In genomic region chr10:77288639-77289195, GRCm38 (mm10) we compare ENCODE assay signal across 17 mouse cellular contexts. TPM values are rescaled to one million over a fixed set of nuclear protein-coding genes. Genes with fewer than 3 reads are reported as not detected.
A peak's percentile ranks its signal among the peaks of the same experiment; 100 is the strongest.
DNase-seq lines count a peak whose midpoint lies in the region; ATAC-seq and TF ChIP-seq lines count a peak whose summit lies in the region.
"Had no signal": no experiment of that assay in that cellular context is flagged by ENCODE, and none has a peak within 500 bp of the region (broad histone marks: within the 10 kb centered on the region; RNA-seq: fewer than 3 reads in every experiment).

No protein-coding gene starts in this region.

- no peaks in the 10 kb centered on the region for H3K27me3 ChIP-seq in forebrain, embryonic 15.5 days
- H3K27me3 ChIP-seq in forebrain, embryonic 12.5 days, result no peaks in the 10 kb centered on the region
- H3K27me3 ChIP-seq in heart, embryonic 13.5 days (replicated peaks), result no peaks in the 10 kb centered on the region
- H3K27me3 ChIP-seq in midbrain, embryonic 14.5 days (ENCODE audit: control insufficient read depth, insufficient read depth, low read length), result no peaks in the 10 kb centered on the region
- no peaks in the 10 kb centered on the region for H3K27me3 ChIP-seq in midbrain, embryonic 13.5 days
- no peaks in the 10 kb centered on the region for H3K27me3 ChIP-seq in midbrain, postnatal 0 days (ENCODE audit: insufficient read depth, low read length)
- H3K27me3 ChIP-seq: embryonic facial prominence, embryonic 15.5 days; liver, embryonic 13.5 days had no signal

- H3K9ac ChIP-seq in forebrain, embryonic 15.5 days (replicated peaks), result no peak overlapping the region
- no peak overlapping the region for H3K9ac ChIP-seq in forebrain, embryonic 12.5 days
- H3K9ac ChIP-seq in heart, embryonic 13.5 days, result 0 out of 2 replicates have a peak overlapping the region, but pooled peaks have one; percentile 14
- no peak overlapping the region for H3K9ac ChIP-seq in midbrain, embryonic 14.5 days (replicated peaks; ENCODE audit: low read length)
- no peak overlapping the region for H3K9ac ChIP-seq in midbrain, embryonic 13.5 days (replicated peaks)
- H3K9ac ChIP-seq in midbrain, postnatal 0 days (replicated peaks; ENCODE audit: low read length, poor library complexity, severe bottlenecking), result no peak overlapping the region
- H3K9ac ChIP-seq: embryonic facial prominence, embryonic 15.5 days; liver, embryonic 13.5 days had no signal

- H3K36me3 ChIP-seq in forebrain, embryonic 15.5 days, result no peaks in the 10 kb centered on the region
- no peaks in the 10 kb centered on the region for H3K36me3 ChIP-seq in forebrain, embryonic 12.5 days (replicated peaks)
- peaks cover 9% of the 10 kb centered on the region for H3K36me3 ChIP-seq in heart, embryonic 13.5 days
- peaks cover 7% of the 10 kb centered on the region; the same call in 1 of the 2 replicates for H3K36me3 ChIP-seq in midbrain, embryonic 14.5 days (ENCODE audit: control insufficient read depth, insufficient read depth, low read length)
- peaks cover 4% of the 10 kb centered on the region; the same call in 1 of the 2 replicates for H3K36me3 ChIP-seq in midbrain, embryonic 13.5 days
- peaks cover 10% of the 10 kb centered on the region; the same call in 1 of the 2 replicates for H3K36me3 ChIP-seq in midbrain, postnatal 0 days (ENCODE audit: insufficient read depth, low read length)
- H3K36me3 ChIP-seq: embryonic facial prominence, embryonic 15.5 days; limb, embryonic 10.5 days; liver, embryonic 13.5 days had no signal

- DNase-seq in heart, postnatal 4 days, result no peak
- DNase-seq in midbrain, embryonic 14.5 days, result peak; percentile 10
- DNase-seq in midbrain, postnatal 0 days (ENCODE audit: low spot score), result no peak
- no peak for DNase-seq in frontal cortex, postnatal 14 days (ENCODE audit: low spot score in 2 of 2)
- DNase-seq: cerebellum, adult 11-12 months; cerebellum, postnatal 36 days; gastrocnemius, postnatal 25 days; layer of hippocampus, postnatal 36 days; liver, embryonic 13.5 days; right cerebral cortex, postnatal 14 days; thymus, postnatal 36 days had no signal

- WGBS in forebrain, embryonic 15.5 days, result 40% methylated on average over 5 of the region's 5 CpGs
- WGBS in forebrain, embryonic 12.5 days, result 71% methylated on average over 5 of the region's 5 CpGs
- WGBS in heart, embryonic 13.5 days, result 21% methylated on average over 5 of the region's 5 CpGs
- WGBS in midbrain, embryonic 14.5 days, result 66% methylated on average over 5 of the region's 5 CpGs
- 69% methylated on average over 5 of the region's 5 CpGs for WGBS in midbrain, embryonic 13.5 days
- 43% methylated on average over 5 of the region's 5 CpGs for WGBS in midbrain, postnatal 0 days

- peak overlapping the region; percentile 2; the same call in 1 of the 2 replicates for H3K27ac ChIP-seq in forebrain, embryonic 15.5 days (replicated peaks)
- H3K27ac ChIP-seq in forebrain, embryonic 12.5 days, result no peak overlapping the region
- H3K27ac ChIP-seq in heart, embryonic 13.5 days (replicated peaks), result peak overlapping the region; percentile 79
- H3K27ac ChIP-seq in midbrain, embryonic 14.5 days (replicated peaks; ENCODE audit: low read depth, low read length), result no peak overlapping the region
- H3K27ac ChIP-seq in midbrain, embryonic 13.5 days, result no peak overlapping the region
- H3K27ac ChIP-seq in midbrain, postnatal 0 days (ENCODE audit: low read depth, low read length), result peak overlapping the region; percentile 51; the same call in 1 of the 2 replicates
- H3K27ac ChIP-seq: embryonic facial prominence, embryonic 15.5 days; limb, embryonic 10.5 days; liver, embryonic 13.5 days had no signal

- ATAC-seq in forebrain, embryonic 15.5 days (replicated peaks), result no peak
- no peak for ATAC-seq in forebrain, embryonic 12.5 days (ENCODE audit: low FRiP score)
- no peak for ATAC-seq in heart, embryonic 13.5 days (ENCODE audit: extremely low read depth, insufficient number of reproducible peaks, low FRiP score, low TSS enrichment)
- ATAC-seq in midbrain, embryonic 14.5 days (ENCODE audit: low FRiP score, low TSS enrichment), result no peak
- no peak for ATAC-seq in midbrain, embryonic 13.5 days
- no peak for ATAC-seq in midbrain, postnatal 0 days (ENCODE audit: low FRiP score)

- no peak overlapping the region for H3K4me2 ChIP-seq in forebrain, embryonic 15.5 days (replicated peaks)
- H3K4me2 ChIP-seq in forebrain, embryonic 12.5 days, result no peak overlapping the region
- peak overlapping the region; percentile 46 for H3K4me2 ChIP-seq in heart, embryonic 13.5 days
- H3K4me2 ChIP-seq in midbrain, embryonic 14.5 days (ENCODE audit: low read length), result no peak overlapping the region
- no peak overlapping the region for H3K4me2 ChIP-seq in midbrain, embryonic 13.5 days (replicated peaks)
- H3K4me2 ChIP-seq in midbrain, postnatal 0 days (ENCODE audit: low read depth, low read length, poor library complexity, severe bottlenecking), result no peak overlapping the region
- H3K4me2 ChIP-seq: embryonic facial prominence, embryonic 15.5 days; liver, embryonic 13.5 days had no signal

- H3K9me3 ChIP-seq in forebrain, embryonic 15.5 days, result no peaks in the 10 kb centered on the region
- no peaks in the 10 kb centered on the region for H3K9me3 ChIP-seq in forebrain, embryonic 12.5 days
- no peaks in the 10 kb centered on the region for H3K9me3 ChIP-seq in heart, embryonic 13.5 days
- no peaks in the 10 kb centered on the region for H3K9me3 ChIP-seq in midbrain, embryonic 14.5 days (ENCODE audit: control insufficient read depth, low read length)
- H3K9me3 ChIP-seq in midbrain, embryonic 13.5 days, result no peaks in the 10 kb centered on the region
- no peaks in the 10 kb centered on the region for H3K9me3 ChIP-seq in midbrain, postnatal 0 days (ENCODE audit: low read length)
- H3K9me3 ChIP-seq: embryonic facial prominence, embryonic 15.5 days; limb, embryonic 10.5 days; liver, embryonic 13.5 days had no signal

- H3K4me1 ChIP-seq in forebrain, embryonic 15.5 days, result peaks cover 3% of the 10 kb centered on the region; the same call in 1 of the 2 replicates
- 0 out of 2 replicates have a peak, but pooled peaks cover 3% of the 10 kb centered on the region for H3K4me1 ChIP-seq in forebrain, embryonic 12.5 days
- peaks cover 53% of the 10 kb centered on the region for H3K4me1 ChIP-seq in heart, embryonic 13.5 days
- H3K4me1 ChIP-seq in midbrain, embryonic 14.5 days (ENCODE audit: control insufficient read depth, insufficient read depth, low read length), result no peaks in the 10 kb centered on the region
- no peaks in the 10 kb centered on the region for H3K4me1 ChIP-seq in midbrain, embryonic 13.5 days (replicated peaks)
- 0 out of 2 replicates have a peak, but pooled peaks cover 5% of the 10 kb centered on the region for H3K4me1 ChIP-seq in midbrain, postnatal 0 days (ENCODE audit: insufficient read depth, low read length)
- H3K4me1 ChIP-seq: liver, embryonic 13.5 days had no signal

- no peak for TF ChIP-seq CTCF in midbrain, postnatal 0 days (IDR thresholded peaks at IDR 0.05)

- no peak overlapping the region for H3K4me3 ChIP-seq in forebrain, embryonic 15.5 days
- no peak overlapping the region for H3K4me3 ChIP-seq in forebrain, embryonic 12.5 days (replicated peaks)
- H3K4me3 ChIP-seq in heart, embryonic 13.5 days, result no peak overlapping the region
- no peak overlapping the region for H3K4me3 ChIP-seq in midbrain, embryonic 14.5 days (replicated peaks; ENCODE audit: low read depth, low read length)
- no peak overlapping the region for H3K4me3 ChIP-seq in midbrain, embryonic 13.5 days (replicated peaks)
- no peak overlapping the region for H3K4me3 ChIP-seq in midbrain, postnatal 0 days (ENCODE audit: low read depth, low read length)
- H3K4me3 ChIP-seq: embryonic facial prominence, embryonic 15.5 days; limb, embryonic 10.5 days; liver, embryonic 13.5 days had no signal

RNA-seq across cellular contexts. Expression of gene Pofut2, which starts 29.7 kb away (rescaled TPM):
- 45.2 and 53.4 TPM in 2 replicates for polyA plus RNA-seq in forebrain, embryonic 15.5 days (2015; fragmentation: Nextera tagmentation; extraction: Ambion mirVana)
- 65.8 and 66.4 TPM in 2 replicates for polyA plus RNA-seq in forebrain, embryonic 12.5 days (2016; fragmentation: Nextera tagmentation; extraction: Ambion mirVana)
- 120 and 122 TPM in 2 replicates for polyA plus RNA-seq in heart, embryonic 13.5 days (2015; fragmentation: Nextera tagmentation; extraction: Ambion mirVana)
- total RNA-seq in heart, postnatal 4 days (2021), result 10 to 100 TPM; 69.1 to 71.0 TPM
- polyA plus RNA-seq in midbrain, embryonic 14.5 days (2014; fragmentation: Nextera tagmentation; extraction: Ambion mirVana), result 43.4 and 52.0 TPM in 2 replicates
- 57.0 and 57.7 TPM in 2 replicates for polyA plus RNA-seq in midbrain, embryonic 13.5 days (2015; fragmentation: Nextera tagmentation; extraction: Ambion mirVana)
- 34.8 and 49.9 TPM in 2 replicates for total RNA-seq in midbrain, postnatal 0 days (2014; rRNA removed)
- 43.2 and 44.8 TPM in 2 replicates for polyA plus RNA-seq in midbrain, postnatal 0 days (2015; fragmentation: Nextera tagmentation; extraction: Ambion mirVana)

Comparison
In these comparisons a context has a peak if more than half of its experiments do, and no peak if none do; other contexts are left out.
1. H3K27ac ChIP-seq: peak in forebrain, embryonic 15.5 days (single experiment), heart, embryonic 13.5 days (single experiment) and midbrain, postnatal 0 days (single experiment); none in forebrain, embryonic 12.5 days (single experiment), midbrain, embryonic 14.5 days (single experiment) and midbrain, embryonic 13.5 days (single experiment).